Mouse (Mus musculus) retina, adult 2 months (tissue): ENCODE data around the gene Egfl8.

Experiments
- DNase-seq: peaks from one replicate; pipeline ENCODE4 v3.0.0-alpha.2; 2012; ENCODE audit warnings: low read depth, low spot score

Egfl8 gene

DNA sequence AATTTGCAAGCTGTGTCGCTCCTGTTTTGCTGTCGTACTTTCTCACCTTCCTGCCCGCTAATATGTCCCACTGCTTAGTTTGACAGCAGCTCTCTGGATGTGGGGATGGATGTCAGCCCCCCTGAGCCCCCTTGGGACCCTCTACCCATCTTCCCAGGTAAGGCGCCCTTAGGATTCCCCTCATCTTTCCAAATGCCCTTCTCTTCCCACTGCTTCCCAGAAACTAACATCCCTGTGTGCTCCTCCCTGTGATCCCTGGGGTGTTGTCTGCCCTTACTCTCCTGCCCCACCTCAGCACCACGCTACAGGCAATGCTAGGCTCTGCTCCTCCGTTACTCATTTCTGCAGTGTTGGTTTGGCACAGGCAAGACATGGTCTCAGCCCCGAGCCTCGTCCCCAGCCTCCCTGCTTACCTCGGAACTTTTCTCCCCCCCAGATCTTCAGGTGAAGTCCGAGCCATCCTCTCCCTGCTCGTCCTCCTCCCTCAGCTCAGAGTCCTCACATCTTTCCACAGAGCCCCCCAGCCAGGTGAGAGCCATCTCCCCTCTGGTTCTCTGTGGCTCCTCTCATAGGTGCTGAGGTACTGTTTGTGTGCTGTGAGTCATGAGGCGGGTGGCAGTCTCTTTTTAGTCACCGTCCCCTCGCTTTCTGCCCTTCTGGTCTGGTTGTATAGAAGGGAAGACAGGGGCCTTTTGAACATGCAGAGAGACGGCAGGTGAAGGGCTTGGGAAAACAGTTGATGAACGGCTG, 32.5 kb upstream of the Egfl8 start:
- DNase-seq = no peak

DNA sequence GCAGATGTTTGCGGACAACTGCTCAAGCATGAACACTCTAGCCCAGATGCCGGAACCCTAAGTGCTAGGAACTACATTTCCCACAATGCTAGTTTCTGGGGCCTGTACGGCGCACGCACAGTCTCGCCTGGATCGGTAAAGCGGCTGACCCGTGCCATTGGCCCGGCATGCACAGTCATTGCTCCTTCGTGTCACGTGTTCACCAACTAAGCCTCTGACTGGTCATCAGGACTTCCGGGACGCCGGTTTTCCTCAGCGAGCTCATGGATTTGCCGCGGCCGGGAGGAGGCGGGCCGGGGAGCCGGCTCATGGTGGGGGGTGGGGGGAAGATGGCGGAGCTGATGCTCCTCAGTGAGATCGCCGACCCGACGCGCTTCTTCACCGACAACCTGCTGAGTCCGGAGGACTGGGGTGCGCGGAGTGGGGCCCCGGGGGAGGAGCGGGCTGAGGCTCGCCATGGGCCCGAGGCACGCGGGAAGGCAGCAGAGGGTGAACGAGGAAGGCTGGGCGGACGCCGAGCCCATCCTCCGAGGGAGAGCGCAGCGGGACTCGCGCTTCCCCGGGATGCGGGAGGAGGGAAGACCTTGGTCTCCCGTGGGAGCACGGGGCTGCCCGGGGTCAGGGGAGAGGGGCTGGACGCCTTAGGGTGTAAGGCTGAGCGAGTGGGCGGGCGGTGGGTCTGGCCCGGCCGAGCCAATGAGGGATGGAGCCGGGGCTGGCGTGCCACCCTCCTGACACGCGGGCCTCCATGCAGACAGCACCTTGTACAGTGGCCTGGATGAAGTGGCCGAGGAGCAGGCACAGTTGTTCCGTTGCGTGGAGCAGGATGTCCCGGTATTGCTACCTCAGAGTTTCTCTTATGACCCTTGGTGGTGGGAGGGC, 31.4 kb upstream of the Egfl8 start, which contains the start of gene Atf6b:
Gene Atf6b (plus strand): TSS at position 241 of the 882 bp plus-strand sequence.
- peak; percentile 95 for DNase-seq

DNA sequence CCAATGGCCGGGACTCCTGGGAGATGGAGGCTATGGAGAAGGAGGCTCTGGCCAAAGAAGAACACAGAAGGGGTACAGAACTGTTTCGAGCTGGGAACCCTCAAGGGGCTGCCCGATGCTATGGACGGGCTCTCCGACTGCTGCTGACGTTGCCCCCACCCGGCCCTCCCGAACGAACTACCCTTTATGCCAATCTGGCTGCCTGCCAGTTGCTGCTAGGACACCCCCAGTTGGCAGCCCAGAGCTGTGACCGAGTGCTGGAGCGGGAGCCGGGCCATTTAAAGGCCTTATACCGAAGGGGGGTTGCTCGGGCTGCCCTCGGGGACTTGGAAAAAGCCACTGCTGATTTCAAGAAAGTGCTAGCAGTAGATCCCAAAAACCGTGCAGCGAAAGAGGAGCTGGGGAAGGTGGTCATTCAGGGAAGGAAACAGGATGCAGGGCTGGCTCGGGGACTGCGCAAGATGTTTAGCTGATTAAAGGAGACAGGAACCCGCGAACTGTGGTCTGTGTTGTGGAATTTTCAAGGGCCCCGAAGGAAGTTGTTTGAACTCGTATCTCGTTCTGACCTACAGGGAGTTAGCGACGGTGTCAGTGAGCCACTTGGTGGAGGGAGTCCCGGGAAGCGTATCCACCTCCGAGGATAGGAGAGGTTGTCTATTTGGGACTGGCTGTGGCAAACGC, 30.2 kb upstream of the Egfl8 start:
- DNase-seq = no peak

DNA sequence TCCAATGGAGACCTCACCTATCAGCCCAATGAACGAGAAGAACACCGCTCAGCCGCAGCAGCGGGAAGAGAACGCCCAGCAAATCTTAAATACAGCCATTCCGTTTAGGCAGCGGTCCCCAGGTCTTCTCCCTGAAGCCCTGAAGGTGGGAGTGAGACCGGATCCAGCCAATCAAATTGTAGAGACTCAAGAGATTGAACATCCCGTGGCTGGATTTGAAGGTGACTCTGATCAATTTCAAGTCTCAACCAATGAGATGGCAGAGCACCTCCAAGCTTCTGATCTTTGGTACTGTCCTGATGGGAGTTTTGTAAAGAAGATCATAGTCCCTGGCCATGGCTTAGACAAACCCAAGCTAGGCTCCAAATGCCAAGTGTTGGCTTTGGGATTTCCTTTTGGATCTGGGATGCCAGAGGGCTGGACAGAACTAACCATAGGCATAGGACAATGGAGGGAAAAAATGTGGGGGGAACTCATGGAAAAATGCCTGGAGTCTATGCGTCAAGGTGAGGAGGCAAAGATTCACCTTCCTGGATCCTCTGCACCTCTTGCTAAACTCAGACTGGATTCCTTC, 29.6 kb upstream of the Egfl8 start:
- no peak for DNase-seq

DNA sequence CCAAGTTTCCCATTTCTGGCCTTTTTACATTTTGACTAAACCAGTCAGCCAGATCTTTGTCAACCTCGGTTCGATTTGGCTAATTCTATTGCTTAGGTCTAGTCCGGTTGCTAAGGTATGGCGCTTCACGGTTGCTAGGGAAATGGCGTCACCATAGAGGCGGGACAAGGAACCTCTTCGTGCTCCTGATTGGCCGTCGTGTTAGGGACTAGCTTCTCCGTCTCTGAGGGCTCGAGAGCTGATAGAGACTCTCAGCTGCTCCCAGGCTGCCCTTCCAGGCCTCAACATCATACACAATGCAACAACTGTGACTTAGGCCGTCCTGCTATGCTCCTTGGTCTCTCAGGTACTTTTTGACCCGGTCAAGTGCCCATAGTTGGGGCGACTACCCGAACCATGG, 28.8 kb upstream of the Egfl8 start, which contains the start of gene Fkbpl:
Gene Fkbpl (plus strand): TSS at position 157 of the 400 bp plus-strand sequence.
- DNase-seq = peak; percentile 96

DNA sequence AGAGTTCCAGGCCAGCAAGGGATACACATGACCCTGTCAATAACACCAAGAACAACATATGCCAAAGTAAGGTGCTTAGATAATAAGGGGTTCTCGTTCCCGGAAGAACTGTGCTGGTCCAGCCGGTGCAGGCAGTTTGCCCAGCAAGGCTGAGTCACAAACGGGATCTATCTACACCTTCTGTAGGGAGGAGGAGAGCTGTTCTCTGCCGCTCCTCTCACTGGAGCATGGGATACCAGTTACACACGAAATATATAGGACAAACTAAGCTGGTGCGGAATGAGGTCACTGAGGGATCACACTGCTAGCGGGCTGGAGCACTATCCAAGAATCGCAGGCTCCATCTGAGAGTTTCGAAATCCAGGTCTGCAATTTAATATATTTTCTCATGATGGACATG, 28.2 kb upstream of the Egfl8 start:
- no peak for DNase-seq

DNA sequence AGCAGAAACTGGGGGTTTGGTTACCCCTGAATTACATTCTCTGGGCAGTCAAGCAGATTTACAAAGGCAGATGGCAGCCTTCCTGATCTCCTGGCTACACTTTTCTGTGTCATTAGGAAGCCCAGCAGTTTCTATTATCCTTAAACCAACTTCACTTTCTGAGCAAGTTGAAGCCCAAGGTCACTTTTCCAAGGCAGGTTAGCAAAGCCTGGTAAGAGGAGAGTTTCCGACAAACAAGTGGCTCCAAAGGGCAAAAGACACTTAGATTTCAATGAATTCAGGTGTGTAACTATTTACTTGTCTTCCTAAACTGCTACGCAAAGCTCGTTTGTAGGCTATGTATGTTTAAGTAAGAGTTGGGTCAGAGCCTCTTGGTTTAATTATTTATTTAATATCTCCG, 27.6 kb upstream of the Egfl8 start:
- DNase-seq = no peak

DNA sequence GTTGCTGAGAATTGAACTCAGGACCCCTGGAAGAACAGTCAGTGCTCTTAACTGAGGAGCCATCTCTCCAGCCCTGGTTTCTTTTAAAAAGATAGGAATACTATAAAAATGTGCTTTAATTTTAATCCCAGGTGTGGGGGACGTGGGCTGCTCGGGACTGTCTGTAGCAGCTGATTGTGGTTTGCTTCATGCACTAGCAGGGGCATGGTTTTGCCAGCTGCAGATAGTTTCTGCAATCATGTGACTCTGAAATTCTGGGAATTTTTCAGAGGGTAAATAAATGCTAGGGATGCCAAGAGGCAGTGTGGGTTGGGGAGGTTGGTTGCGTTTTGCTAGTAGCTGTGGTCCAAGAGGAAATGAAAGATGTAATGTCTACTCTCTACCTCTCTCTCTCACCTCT, 26.2 kb upstream of the Egfl8 start:
- no peak for DNase-seq

DNA sequence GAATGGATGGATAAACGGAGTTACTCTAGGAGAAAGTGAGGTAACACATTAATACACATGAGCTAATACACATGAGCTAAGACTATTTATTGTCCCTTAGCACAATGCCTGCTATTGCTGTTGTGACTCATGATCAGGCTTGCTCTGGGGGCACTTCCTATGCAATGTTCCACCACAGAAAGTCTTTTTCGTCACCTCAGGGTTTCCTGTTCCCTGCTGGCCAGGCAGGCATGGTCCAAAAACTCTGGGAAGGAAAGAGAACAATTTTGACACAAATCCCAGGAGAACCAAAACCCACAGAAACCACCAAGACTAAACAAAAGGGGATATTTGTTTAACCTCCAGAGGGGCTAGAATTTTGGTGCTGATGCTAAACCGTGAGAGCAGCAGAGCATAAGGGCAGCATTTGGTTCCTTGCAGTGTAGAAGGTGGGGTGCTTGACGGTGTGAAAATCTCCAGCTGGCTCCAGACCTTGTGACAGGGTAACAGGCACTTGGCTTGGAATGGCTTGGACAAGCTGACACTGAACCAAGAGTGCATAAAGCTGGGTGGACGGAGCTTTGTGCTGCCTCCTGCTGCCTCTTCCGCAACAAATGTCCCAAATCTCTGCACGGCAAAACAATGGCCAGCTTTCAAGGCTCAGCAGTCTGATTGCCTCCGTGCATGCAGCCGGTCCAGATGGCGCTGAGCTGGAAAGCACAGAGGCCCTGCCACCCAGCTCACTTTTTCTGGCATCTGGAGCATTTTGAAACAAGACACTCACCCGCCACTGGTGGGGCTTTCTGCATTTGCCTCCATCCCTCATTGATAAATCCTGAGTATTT, 25.2 kb upstream of the Egfl8 start:
- DNase-seq = no peak

DNA sequence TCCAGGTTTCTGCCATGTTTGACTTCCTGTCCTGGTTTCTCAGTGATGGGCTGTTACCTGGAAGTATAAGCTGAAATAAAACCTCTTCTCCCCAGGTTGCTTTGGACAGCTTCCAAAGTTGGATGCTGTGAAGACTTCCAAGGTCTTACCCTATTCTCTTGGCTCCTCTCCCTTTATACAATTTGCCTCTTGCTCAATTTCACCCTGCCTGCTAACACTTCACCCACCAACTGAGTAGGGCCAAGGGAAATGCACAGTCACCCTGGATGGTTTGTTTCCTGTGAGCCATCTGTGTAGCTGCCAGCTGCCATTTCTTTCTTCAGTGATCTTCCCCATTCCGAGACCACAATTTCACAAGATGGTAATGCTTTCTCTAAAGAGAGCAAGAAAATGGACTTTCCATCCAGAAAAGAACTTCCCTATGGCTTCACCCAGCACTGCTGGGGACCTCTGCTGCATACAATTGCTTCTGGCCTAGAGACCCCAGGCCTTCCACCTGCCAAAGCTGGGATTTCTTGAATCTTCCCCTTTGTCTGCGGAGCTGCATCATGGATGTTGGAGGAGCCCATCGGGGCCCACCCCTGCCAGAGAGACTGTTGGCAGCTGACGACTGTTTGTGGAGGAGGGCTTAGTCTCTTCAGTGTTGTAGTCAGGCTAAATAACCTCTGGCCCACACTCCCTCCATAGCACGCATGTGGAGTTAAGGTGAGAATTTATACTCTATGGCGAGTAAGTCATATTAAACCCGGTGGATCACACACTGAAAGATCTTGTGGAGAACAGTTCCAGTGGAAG, 23.9 kb upstream of the Egfl8 start:
- DNase-seq = no peak

DNA sequence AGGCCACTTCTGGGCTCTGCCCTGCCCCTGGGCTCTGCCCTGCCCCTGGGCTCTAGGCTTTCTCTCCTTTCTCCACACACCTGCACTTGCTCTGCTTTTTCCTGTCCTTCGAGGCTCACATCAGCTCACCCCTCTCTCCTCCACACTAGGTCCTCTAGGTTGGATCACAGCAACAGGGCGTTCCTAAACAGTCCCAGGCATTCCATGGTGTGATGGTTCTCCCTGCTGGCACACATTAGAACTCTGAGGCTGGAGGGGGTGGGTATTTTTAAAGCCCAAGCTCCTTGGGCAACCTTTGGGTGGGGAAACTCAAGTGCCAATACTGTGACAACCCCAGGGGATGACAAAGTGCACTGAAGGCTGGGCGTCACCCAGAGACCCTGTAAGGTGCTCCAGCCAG, 21.7 kb upstream of the Egfl8 start:
- DNase-seq = no peak

DNA sequence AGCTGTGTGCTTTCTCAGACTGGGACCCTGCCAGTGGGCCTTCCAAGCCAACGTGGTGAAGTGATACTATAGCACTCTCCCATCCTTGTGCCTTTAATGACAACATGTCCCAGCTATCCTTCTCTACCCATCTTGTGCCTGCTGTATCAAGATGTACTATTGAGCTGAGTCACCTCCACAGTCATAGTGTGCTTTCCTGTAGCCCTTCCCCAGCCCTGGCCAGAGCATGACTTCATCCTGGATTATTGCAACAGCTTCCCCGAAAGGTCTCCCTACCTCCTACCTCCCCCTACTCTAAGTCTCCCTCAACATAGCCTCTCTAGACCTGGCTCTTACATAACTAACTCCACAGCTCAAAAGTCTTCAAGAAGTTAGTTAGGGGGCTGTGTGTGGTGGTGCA, 19.9 kb upstream of the Egfl8 start:
- no peak for DNase-seq

DNA sequence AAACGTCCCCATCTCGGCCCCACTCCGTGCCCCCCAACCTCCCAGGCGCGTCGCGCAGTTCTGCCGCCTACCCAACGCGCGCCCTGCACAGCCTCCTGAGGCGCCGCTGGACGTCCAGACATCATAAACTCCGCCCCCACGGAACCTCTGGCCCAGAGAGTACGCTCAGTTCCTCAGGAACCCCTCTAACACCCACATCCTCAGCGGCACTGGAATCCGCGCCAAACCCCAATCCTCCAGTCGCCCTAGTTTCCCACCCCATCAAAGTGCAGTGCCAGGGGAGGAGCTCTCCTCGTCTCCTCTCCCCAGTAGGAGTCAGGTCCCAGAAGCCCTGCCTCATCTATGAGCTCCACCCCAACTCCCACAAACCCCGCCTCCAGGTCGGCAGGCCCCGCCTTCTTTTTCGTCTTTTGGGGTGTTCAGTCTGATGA, 16.5 kb upstream of the Egfl8 start:
- DNase-seq = no peak

DNA sequence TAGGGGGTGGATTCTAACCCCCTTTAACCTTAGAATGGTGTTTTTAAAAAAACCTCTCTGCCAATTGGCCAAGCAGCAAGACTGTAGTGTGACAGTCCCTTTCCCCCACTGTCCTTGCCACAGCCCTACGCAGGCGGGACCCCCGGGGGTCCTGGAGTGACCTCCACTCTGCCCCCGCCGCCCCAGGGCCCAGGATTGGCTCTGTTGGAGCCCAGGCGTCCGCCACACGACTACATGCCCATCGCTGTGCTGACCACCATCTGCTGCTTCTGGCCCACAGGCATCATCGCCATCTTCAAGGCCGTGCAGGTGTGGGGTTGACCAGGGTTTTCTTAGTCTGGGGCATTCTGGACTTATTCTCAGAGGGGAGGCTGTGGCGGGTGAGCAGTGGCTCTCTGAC, 15.9 kb upstream of the Egfl8 start:
- no peak for DNase-seq

DNA sequence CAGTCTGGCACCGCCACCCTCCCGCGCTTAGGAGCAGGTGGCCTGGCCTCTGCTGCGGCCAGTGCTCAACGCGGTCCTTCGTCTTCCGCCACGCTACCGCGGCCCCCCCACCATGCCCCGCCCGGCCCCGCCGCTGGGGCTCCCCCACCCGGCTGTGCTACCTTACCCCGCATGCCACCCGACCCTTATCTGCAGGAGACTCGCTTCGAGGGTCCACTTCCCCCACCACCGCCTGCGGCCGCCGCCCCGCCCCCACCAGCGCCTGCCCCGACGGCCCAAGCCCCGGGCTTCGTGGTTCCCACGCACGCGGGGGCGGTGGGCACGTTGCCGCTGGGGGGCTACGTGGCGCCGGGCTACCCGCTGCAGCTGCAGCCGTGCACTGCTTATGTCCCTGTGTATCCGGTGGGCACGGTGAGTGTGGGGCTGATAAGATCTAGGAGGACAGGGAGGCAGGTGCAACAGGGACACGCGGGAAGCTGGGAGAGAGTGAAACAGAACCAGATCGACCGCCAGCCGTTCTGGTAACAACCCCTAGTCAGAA, 15.1 kb upstream of the Egfl8 start:
- no peak for DNase-seq

DNA sequence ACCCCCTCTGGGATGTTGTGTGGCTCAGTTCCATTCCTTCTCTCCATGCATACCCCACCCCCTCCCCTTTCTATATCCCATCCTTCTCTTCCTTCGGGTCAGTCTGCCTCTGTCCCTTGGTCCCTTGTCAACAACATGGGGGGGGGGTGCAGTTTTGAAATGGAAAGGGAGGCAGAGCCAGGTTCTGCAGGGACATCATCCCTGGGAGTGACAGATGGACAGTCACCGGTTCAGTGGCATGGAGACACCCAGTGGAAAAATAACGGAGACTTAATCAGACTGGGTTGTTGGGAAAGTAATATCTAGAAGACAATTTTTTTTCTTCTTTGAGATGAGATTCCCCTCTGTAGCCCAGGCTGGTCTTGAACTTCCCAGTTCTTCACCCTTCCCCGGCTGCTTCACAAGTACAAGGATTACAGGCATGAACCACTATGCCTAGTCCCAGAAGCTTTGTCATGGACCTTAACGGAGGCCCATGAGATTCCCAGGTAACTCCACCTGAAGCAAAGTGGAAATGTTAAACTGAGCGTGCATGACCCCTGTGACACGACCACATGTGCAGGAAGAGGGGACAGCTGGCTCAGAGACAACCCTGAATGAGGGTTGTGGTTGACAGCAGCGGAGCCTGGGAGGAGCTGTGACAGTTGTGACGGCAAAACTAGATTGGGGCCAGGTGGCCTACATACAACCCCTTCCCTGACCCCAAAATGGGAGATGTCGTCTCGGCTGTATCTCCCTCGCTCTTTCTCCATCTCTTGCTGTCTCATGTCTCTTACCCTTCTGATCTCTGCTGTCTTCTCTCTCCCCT, 14.2 kb upstream of the Egfl8 start:
- DNase-seq = no peak

DNA sequence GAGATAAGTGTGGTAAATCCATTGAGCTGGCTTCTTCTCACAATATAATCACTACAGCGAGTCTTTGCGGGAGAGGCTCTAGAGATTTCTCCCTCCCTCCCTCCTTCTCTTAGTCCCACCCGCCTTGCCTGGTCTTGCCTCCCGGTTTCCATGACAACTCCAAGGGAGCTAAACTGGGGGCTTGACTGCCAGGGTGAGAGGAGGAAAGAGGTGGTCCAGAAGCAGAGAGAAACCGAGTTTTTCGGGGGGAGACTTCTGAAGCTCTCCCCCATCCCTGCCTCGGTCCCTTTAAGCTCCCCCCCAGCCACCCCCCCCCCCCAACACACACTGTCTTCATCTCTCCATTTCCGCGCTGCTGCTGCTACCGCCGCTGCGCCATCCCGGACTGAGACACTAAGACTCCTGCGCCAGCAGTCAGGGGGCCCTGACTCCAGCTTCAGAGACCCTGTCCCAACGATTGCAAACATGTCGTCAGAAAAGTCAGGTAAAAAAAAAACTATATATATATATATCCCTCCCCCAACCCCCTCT, 13.5 kb upstream of the Egfl8 start, which contains the start of gene Prrt1:
Gene Prrt1 (plus strand): TSS at position 313 of the 531 bp plus-strand sequence.
- no peak for DNase-seq

DNA sequence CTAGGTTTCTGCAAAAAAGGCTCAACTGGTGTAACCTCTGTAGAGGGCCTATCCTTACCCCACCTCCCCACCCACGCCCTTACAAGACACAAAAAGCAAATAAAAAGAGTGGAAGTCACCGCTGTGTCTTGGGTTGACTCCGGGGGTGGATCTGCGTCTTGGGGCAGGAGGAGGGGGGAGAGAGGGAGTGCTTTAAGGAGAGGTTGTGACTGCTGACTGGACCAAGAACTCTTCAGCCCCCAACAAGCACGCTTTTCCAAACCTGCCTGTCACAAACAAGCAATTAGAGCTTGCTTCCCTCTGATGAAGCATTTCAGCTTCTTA, 12.8 kb upstream of the Egfl8 start:
- no peak for DNase-seq
